Mouse (Mus musculus): ENCODE measurements at regions not wholly inside any gene's neighbourhood (a gene's known extent, or its start where the extent isn't known, plus 50 kb on each side); places are given as distances from the start of the nearest gene placed in this dataset.

GRCm38 (mm10) chr9:61075071-61075470 is 280.7 kb downstream of the Uaca start:
- H3K36me3 ChIP-seq = no peaks in the 10 kb centered on the region
- 0 out of 2 replicates have a peak, but pooled peaks cover 2% of the 10 kb centered on the region for H3K4me1 ChIP-seq
- ATAC-seq (ENCODE audit: insufficient number of reproducible peaks, low FRiP score, low TSS enrichment, low read depth) = no peak
- 69% methylated on average over 4 of the region's 4 CpGs for WGBS
- H3K4me3 ChIP-seq = no peak overlapping the region
- H3K4me2 ChIP-seq = no peak overlapping the region
- no peak overlapping the region for H3K27ac ChIP-seq
- no peak overlapping the region for H3K9ac ChIP-seq
- H3K27me3 ChIP-seq = peaks cover 7% of the 10 kb centered on the region; the same call in 1 of the 2 replicates
- H3K9me3 ChIP-seq = no peaks in the 10 kb centered on the region

GRCm38 (mm10) chr9:61077181-61077580 is 282.8 kb downstream of the Uaca start:
- no peak overlapping the region for H3K4me3 ChIP-seq
- H3K4me1 ChIP-seq = no peaks in the 10 kb centered on the region
- no peak for ATAC-seq (ENCODE audit: insufficient number of reproducible peaks, low FRiP score, low TSS enrichment, low read depth)
- H3K27ac ChIP-seq = no peak overlapping the region
- H3K9me3 ChIP-seq = no peaks in the 10 kb centered on the region
- H3K4me2 ChIP-seq = no peak overlapping the region
- 62% methylated on average over 2 of the region's 2 CpGs for WGBS
- peaks cover 14% of the 10 kb centered on the region for H3K27me3 ChIP-seq
- no peaks in the 10 kb centered on the region for H3K36me3 ChIP-seq
- no peak overlapping the region for H3K9ac ChIP-seq

GRCm38 (mm10) chr9:61077807-61078206 is 283.5 kb downstream of the Uaca start:
- no peak overlapping the region for H3K27ac ChIP-seq
- H3K9ac ChIP-seq = no peak overlapping the region
- no peak overlapping the region for H3K4me2 ChIP-seq
- H3K4me1 ChIP-seq = no peaks in the 10 kb centered on the region
- ATAC-seq (ENCODE audit: insufficient number of reproducible peaks, low FRiP score, low TSS enrichment, low read depth) = no peak
- H3K9me3 ChIP-seq = no peaks in the 10 kb centered on the region
- WGBS = 72% methylated on average over 4 of the region's 4 CpGs
- H3K27me3 ChIP-seq = peaks cover 20% of the 10 kb centered on the region
- H3K4me3 ChIP-seq = no peak overlapping the region
- no peaks in the 10 kb centered on the region for H3K36me3 ChIP-seq

- H3K4me1 ChIP-seq = peaks cover 7% of the 10 kb centered on the region
- ATAC-seq (ENCODE audit: insufficient number of reproducible peaks, low FRiP score, low TSS enrichment, low read depth) = no peak
- H3K27me3 ChIP-seq = peaks cover 44% of the 10 kb centered on the region
- no peak overlapping the region for H3K4me2 ChIP-seq
- H3K36me3 ChIP-seq = no peaks in the 10 kb centered on the region
- H3K9me3 ChIP-seq = no peaks in the 10 kb centered on the region
- no peak overlapping the region for H3K27ac ChIP-seq
- WGBS = 72% methylated on average over 16 of the region's 16 CpGs
- no peak overlapping the region for H3K9ac ChIP-seq
- H3K4me3 ChIP-seq = no peak overlapping the region
Measured at GRCm38 (mm10) chr9:61081474-61082021, 287.2 kb downstream of the Uaca start.

GRCm38 (mm10) chr9:61084655-61085230 is 287.4 kb upstream of the Tle3 start:
- Histone ChIP-seq H3K9me3 (no peaks in the 10 kb centered on the region), H3K27ac (no peak overlapping the region), H3K36me3 (no peaks in the 10 kb centered on the region), H3K27me3 (peaks cover 56% of the 10 kb centered on the region), H3K4me3 (no peak overlapping the region), H3K9ac (no peak overlapping the region), H3K4me1 (peaks cover 7% of the 10 kb centered on the region), H3K4me2 (no peak overlapping the region)
- 26% methylated on average over 13 of the region's 13 CpGs for WGBS
- ATAC-seq (ENCODE audit: insufficient number of reproducible peaks, low FRiP score, low TSS enrichment, low read depth) = no peak

GRCm38 (mm10) chr9:61087035-61087434 is 285.1 kb upstream of the Tle3 start:
- H3K4me2 ChIP-seq = no peak overlapping the region
- H3K4me1 ChIP-seq = peaks cover 7% of the 10 kb centered on the region
- H3K27me3 ChIP-seq = peaks cover 47% of the 10 kb centered on the region
- no peak overlapping the region for H3K9ac ChIP-seq
- no peak overlapping the region for H3K27ac ChIP-seq
- no peak overlapping the region for H3K4me3 ChIP-seq
- 88% methylated on average over 3 of the region's 3 CpGs for WGBS
- no peaks in the 10 kb centered on the region for H3K9me3 ChIP-seq
- ATAC-seq (ENCODE audit: insufficient number of reproducible peaks, low FRiP score, low TSS enrichment, low read depth) = no peak
- no peaks in the 10 kb centered on the region for H3K36me3 ChIP-seq

GRCm38 (mm10) chr9:61089066-61089686 is 283.0 kb upstream of the Tle3 start:
- 71% methylated on average over 2 of the region's 2 CpGs for WGBS
- Histone ChIP-seq H3K27me3 (peaks cover 29% of the 10 kb centered on the region), H3K4me2 (no peak overlapping the region), H3K4me3 (no peak overlapping the region), H3K36me3 (no peaks in the 10 kb centered on the region), H3K9me3 (no peaks in the 10 kb centered on the region), H3K27ac (no peak overlapping the region), H3K9ac (no peak overlapping the region), H3K4me1 (peaks cover 7% of the 10 kb centered on the region)
- ATAC-seq (ENCODE audit: insufficient number of reproducible peaks, low FRiP score, low TSS enrichment, low read depth) = no peak

GRCm38 (mm10) chr9:61091036-61091435 is 281.1 kb upstream of the Tle3 start:
- Histone ChIP-seq H3K4me2 (no peak overlapping the region), H3K9me3 (no peaks in the 10 kb centered on the region), H3K36me3 (no peaks in the 10 kb centered on the region), H3K4me3 (no peak overlapping the region), H3K9ac (no peak overlapping the region), H3K27ac (no peak overlapping the region), H3K27me3 (peaks cover 13% of the 10 kb centered on the region), H3K4me1 (0 out of 2 replicates have a peak, but pooled peaks cover 2% of the 10 kb centered on the region)
- ATAC-seq (ENCODE audit: insufficient number of reproducible peaks, low FRiP score, low TSS enrichment, low read depth) = no peak
- 75% methylated on average over 2 of the region's 2 CpGs for WGBS

- peaks cover 7% of the 10 kb centered on the region for H3K27me3 ChIP-seq
Measured at GRCm38 (mm10) chr9:61092834-61093479, 279.2 kb upstream of the Tle3 start.

GRCm38 (mm10) chr9:61095069-61095775 is 276.9 kb upstream of the Tle3 start:
- no peak for ATAC-seq (ENCODE audit: insufficient number of reproducible peaks, low FRiP score, low TSS enrichment, low read depth)
- H3K9me3 ChIP-seq = no peaks in the 10 kb centered on the region
- no peak overlapping the region for H3K4me3 ChIP-seq
- no peaks in the 10 kb centered on the region for H3K36me3 ChIP-seq
- H3K4me1 ChIP-seq = 0 out of 2 replicates have a peak, but pooled peaks cover 2% of the 10 kb centered on the region
- H3K27ac ChIP-seq = no peak overlapping the region
- H3K27me3 ChIP-seq = no peaks in the 10 kb centered on the region
- no peak overlapping the region for H3K4me2 ChIP-seq
- no peak overlapping the region for H3K9ac ChIP-seq
- WGBS = 67% methylated on average over 2 of the region's 2 CpGs

More at GRCm38 (mm10) chr9:61092834-61093479, 279.2 kb upstream of the Tle3 start:
- no peak overlapping the region for H3K9ac ChIP-seq
- no peak overlapping the region for H3K4me2 ChIP-seq
- no peak overlapping the region for H3K27ac ChIP-seq
- H3K4me1 ChIP-seq = 0 out of 2 replicates have a peak, but pooled peaks cover 2% of the 10 kb centered on the region
- H3K4me3 ChIP-seq = no peak overlapping the region
- no peaks in the 10 kb centered on the region for H3K9me3 ChIP-seq
- no peak for ATAC-seq (ENCODE audit: insufficient number of reproducible peaks, low FRiP score, low TSS enrichment, low read depth)
- 86% methylated on average over 13 of the region's 13 CpGs for WGBS
- no peaks in the 10 kb centered on the region for H3K36me3 ChIP-seq

GRCm38 (mm10) chr9:61101741-61102450 is 270.3 kb upstream of the Tle3 start:
- Histone ChIP-seq H3K9me3 (no peaks in the 10 kb centered on the region), H3K4me2 (no peak overlapping the region), H3K36me3 (no peaks in the 10 kb centered on the region), H3K27ac (no peak overlapping the region), H3K27me3 (peaks cover 14% of the 10 kb centered on the region; the same call in 1 of the 2 replicates), H3K4me3 (no peak overlapping the region), H3K9ac (no peak overlapping the region), H3K4me1 (peaks cover 15% of the 10 kb centered on the region)
- 62% methylated on average over 7 of the region's 7 CpGs for WGBS
- ATAC-seq (ENCODE audit: insufficient number of reproducible peaks, low FRiP score, low TSS enrichment, low read depth) = no peak
